Mouse (Mus musculus): ENCODE data around the gene Tmod2. TPM values are rescaled to one million over a fixed set of nuclear protein-coding genes. Genes with fewer than 3 reads are reported as not detected.
"Not testable (repeated sequence)": the region's sequence is repeated elsewhere in the genome, so short reads cannot be mapped to it uniquely, and the experiment has no call there.

The Tmod2 gene
- polyA plus RNA-seq, 1 experiment from 2014 or later, result 17.1 TPM

GRCm38 (mm10) chr9:75545514-75545913 is 65.6 kb downstream of the Tmod2 start:
- H3K9ac ChIP-seq (ENCODE audit: low read length), result no peak overlapping the region
- ATAC-seq (ENCODE audit: insufficient read depth, low FRiP score), result peak; percentile 67; the same call in 1 of the 2 replicates
- no peaks in the 10 kb centered on the region for H3K27me3 ChIP-seq (ENCODE audit: control insufficient read depth, insufficient read depth, low read length)
- WGBS, result 73% methylated on average over 8 of the region's 8 CpGs
- no peak overlapping the region for H3K4me3 ChIP-seq (replicated peaks; ENCODE audit: low read length)
- 0 out of 2 replicates have a peak, but pooled peaks cover 2% of the 10 kb centered on the region for H3K36me3 ChIP-seq (ENCODE audit: control insufficient read depth, insufficient read depth, low read length)
- H3K4me2 ChIP-seq (ENCODE audit: low read depth, low read length), result no peak overlapping the region
- H3K27ac ChIP-seq (ENCODE audit: low read length), result peak overlapping the region; percentile 57
- H3K4me1 ChIP-seq (ENCODE audit: control insufficient read depth, insufficient read depth, low read length), result peaks cover 24% of the 10 kb centered on the region
- no peaks in the 10 kb centered on the region for H3K9me3 ChIP-seq (replicated peaks; ENCODE audit: control insufficient read depth, low read length)

- peak overlapping the region; percentile 75 for H3K27ac ChIP-seq (ENCODE audit: low read length)
- H3K27me3 ChIP-seq (ENCODE audit: control insufficient read depth, insufficient read depth, low read length), result no peaks in the 10 kb centered on the region
- peak; percentile 70 for ATAC-seq (ENCODE audit: insufficient read depth, low FRiP score)
- no peak overlapping the region for H3K4me3 ChIP-seq (replicated peaks; ENCODE audit: low read length)
- H3K36me3 ChIP-seq (ENCODE audit: control insufficient read depth, insufficient read depth, low read length), result no peaks in the 10 kb centered on the region
- peak overlapping the region; percentile 3; the same call in 1 of the 2 replicates for H3K4me2 ChIP-seq (ENCODE audit: low read depth, low read length)
- H3K9ac ChIP-seq (ENCODE audit: low read length), result no peak overlapping the region
- no peaks in the 10 kb centered on the region for H3K9me3 ChIP-seq (replicated peaks; ENCODE audit: control insufficient read depth, low read length)
- WGBS, result 17% methylated on average over 5 of the region's 5 CpGs
- H3K4me1 ChIP-seq (ENCODE audit: control insufficient read depth, insufficient read depth, low read length), result peaks cover 34% of the 10 kb centered on the region
Observed at GRCm38 (mm10) chr9:75541497-75541896, 69.6 kb downstream of the Tmod2 start.

GRCm38 (mm10) chr9:75536422-75536821 is 74.7 kb downstream of the Tmod2 start:
- Histone ChIP-seq H3K36me3 (ENCODE audit: control insufficient read depth, insufficient read depth, low read length) (no peaks in the 10 kb centered on the region), H3K27ac (ENCODE audit: low read length) (peak overlapping the region; percentile 37; the same call in 1 of the 2 replicates), H3K4me1 (ENCODE audit: control insufficient read depth, insufficient read depth, low read length) (peaks cover 16% of the 10 kb centered on the region), H3K4me2 (ENCODE audit: low read depth, low read length) (no peak overlapping the region), H3K4me3 (replicated peaks; ENCODE audit: low read length) (no peak overlapping the region), H3K9ac (ENCODE audit: low read length) (no peak overlapping the region), H3K9me3 (replicated peaks; ENCODE audit: control insufficient read depth, low read length) (0 out of 2 replicates have a peak, but pooled peaks cover 4% of the 10 kb centered on the region), H3K27me3 (ENCODE audit: control insufficient read depth, insufficient read depth, low read length) (no peaks in the 10 kb centered on the region)
- WGBS, result 43% methylated on average over 1 of the region's 1 CpGs
- ATAC-seq (ENCODE audit: insufficient read depth, low FRiP score), result no peak

- Histone ChIP-seq H3K36me3 (ENCODE audit: control insufficient read depth, insufficient read depth, low read length) (no peaks in the 10 kb centered on the region), H3K9me3 (replicated peaks; ENCODE audit: control insufficient read depth, low read length) (0 out of 2 replicates have a peak, but pooled peaks cover 4% of the 10 kb centered on the region), H3K4me1 (ENCODE audit: control insufficient read depth, insufficient read depth, low read length) (peaks cover 8% of the 10 kb centered on the region), H3K4me3 (replicated peaks; ENCODE audit: low read length) (no peak overlapping the region), H3K9ac (ENCODE audit: low read length) (no peak overlapping the region), H3K27ac (ENCODE audit: low read length) (no peak overlapping the region), H3K4me2 (ENCODE audit: low read depth, low read length) (no peak overlapping the region), H3K27me3 (ENCODE audit: control insufficient read depth, insufficient read depth, low read length) (no peaks in the 10 kb centered on the region)
- no peak for ATAC-seq (ENCODE audit: insufficient read depth, low FRiP score)
- 86% methylated on average over 8 of the region's 8 CpGs for WGBS
Observed at GRCm38 (mm10) chr9:75534431-75534962, 76.6 kb downstream of the Tmod2 start.

DNA sequence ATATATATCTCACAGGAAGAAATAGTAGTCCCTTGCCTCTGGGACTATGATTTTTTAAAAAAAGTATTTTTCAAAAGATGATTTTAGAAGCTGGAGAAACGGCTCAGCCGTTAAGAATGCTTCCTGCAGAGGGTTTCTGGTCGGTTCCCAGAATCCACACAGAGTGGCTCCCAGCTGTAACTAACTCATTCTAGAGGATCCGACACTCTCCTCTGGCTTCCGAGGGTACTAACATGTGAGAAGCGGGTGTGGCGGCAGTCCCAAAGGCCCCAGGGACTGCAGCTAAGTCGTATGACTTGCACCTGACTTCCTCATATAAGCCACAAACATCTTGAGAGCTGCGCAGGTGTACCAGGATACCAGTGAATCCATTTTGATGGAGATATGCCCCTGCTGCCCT is 78.1 kb downstream of the Tmod2 start:
- H3K36me3 ChIP-seq (ENCODE audit: control insufficient read depth, insufficient read depth, low read length); H3K4me2 ChIP-seq (ENCODE audit: low read depth, low read length); H3K9ac ChIP-seq (ENCODE audit: low read length); H3K9me3 ChIP-seq (replicated peaks; ENCODE audit: control insufficient read depth, low read length); H3K4me1 ChIP-seq (ENCODE audit: control insufficient read depth, insufficient read depth, low read length); H3K27me3 ChIP-seq (ENCODE audit: control insufficient read depth, insufficient read depth, low read length); H3K27ac ChIP-seq (ENCODE audit: low read length); H3K4me3 ChIP-seq (replicated peaks; ENCODE audit: low read length); ATAC-seq (ENCODE audit: insufficient read depth, low FRiP score): not testable (repeated sequence)
- 77% methylated on average over 8 of the region's 9 CpGs for WGBS

- Histone ChIP-seq H3K4me1 (ENCODE audit: control insufficient read depth, insufficient read depth, low read length) (peaks cover 7% of the 10 kb centered on the region; the same call in 1 of the 2 replicates), H3K27me3 (ENCODE audit: control insufficient read depth, insufficient read depth, low read length) (no peaks in the 10 kb centered on the region), H3K9ac (ENCODE audit: low read length) (no peak overlapping the region), H3K27ac (ENCODE audit: low read length) (no peak overlapping the region), H3K4me2 (ENCODE audit: low read depth, low read length) (no peak overlapping the region), H3K4me3 (replicated peaks; ENCODE audit: low read length) (no peak overlapping the region), H3K36me3 (ENCODE audit: control insufficient read depth, insufficient read depth, low read length) (no peaks in the 10 kb centered on the region), H3K9me3 (replicated peaks; ENCODE audit: control insufficient read depth, low read length) (0 out of 2 replicates have a peak, but pooled peaks cover 4% of the 10 kb centered on the region)
- 86% methylated on average over 7 of the region's 7 CpGs for WGBS
- no peak for ATAC-seq (ENCODE audit: insufficient read depth, low FRiP score)
Observed at GRCm38 (mm10) chr9:75532461-75532860, 78.7 kb downstream of the Tmod2 start.

DNA sequence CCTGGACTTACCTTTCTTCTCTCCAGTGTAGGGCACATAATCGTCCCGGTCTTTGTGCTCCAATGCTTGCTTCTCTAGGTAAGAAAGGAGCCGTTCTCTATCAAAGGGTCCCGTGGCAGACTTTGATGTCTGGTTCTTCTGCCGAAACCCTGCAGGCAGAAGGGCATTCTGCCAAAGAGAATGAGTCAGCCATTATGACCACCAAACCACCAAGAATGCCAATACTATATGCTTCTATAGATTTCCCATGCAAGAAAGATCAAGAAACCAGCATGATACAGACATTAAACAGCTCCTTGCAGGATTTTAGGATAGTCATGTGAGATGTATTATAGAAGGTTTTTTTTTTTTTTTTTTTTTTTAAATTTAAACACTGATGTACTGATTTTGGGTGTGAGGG is 81.8 kb downstream of the Tmod2 start:
- peak overlapping the region; percentile 2; the same call in 1 of the 2 replicates for H3K27ac ChIP-seq (ENCODE audit: low read length)
- no peak overlapping the region for H3K4me3 ChIP-seq (replicated peaks; ENCODE audit: low read length)
- H3K4me2 ChIP-seq (ENCODE audit: low read depth, low read length), result no peak overlapping the region
- no peak overlapping the region for H3K9ac ChIP-seq (ENCODE audit: low read length)
- WGBS, result 76% methylated on average over 5 of the region's 5 CpGs
- peaks cover 4% of the 10 kb centered on the region; the same call in 1 of the 2 replicates for H3K4me1 ChIP-seq (ENCODE audit: control insufficient read depth, insufficient read depth, low read length)
- no peaks in the 10 kb centered on the region for H3K27me3 ChIP-seq (ENCODE audit: control insufficient read depth, insufficient read depth, low read length)
- no peak for ATAC-seq (ENCODE audit: insufficient read depth, low FRiP score)
- H3K9me3 ChIP-seq (replicated peaks; ENCODE audit: control insufficient read depth, low read length), result no peaks in the 10 kb centered on the region
- H3K36me3 ChIP-seq (ENCODE audit: control insufficient read depth, insufficient read depth, low read length), result no peaks in the 10 kb centered on the region

- no peak for ATAC-seq (ENCODE audit: insufficient read depth, low FRiP score)
- Histone ChIP-seq H3K36me3 (ENCODE audit: control insufficient read depth, insufficient read depth, low read length) (no peaks in the 10 kb centered on the region), H3K27ac (ENCODE audit: low read length) (no peak overlapping the region), H3K27me3 (ENCODE audit: control insufficient read depth, insufficient read depth, low read length) (no peaks in the 10 kb centered on the region), H3K4me3 (replicated peaks; ENCODE audit: low read length) (no peak overlapping the region), H3K9me3 (replicated peaks; ENCODE audit: control insufficient read depth, low read length) (no peaks in the 10 kb centered on the region), H3K4me1 (ENCODE audit: control insufficient read depth, insufficient read depth, low read length) (peaks cover 4% of the 10 kb centered on the region; the same call in 1 of the 2 replicates), H3K4me2 (ENCODE audit: low read depth, low read length) (no peak overlapping the region), H3K9ac (ENCODE audit: low read length) (no peak overlapping the region)
- 97% methylated on average over 9 of the region's 9 CpGs for WGBS
Observed at GRCm38 (mm10) chr9:75528096-75528495, 83.0 kb downstream of the Tmod2 start.

DNA sequence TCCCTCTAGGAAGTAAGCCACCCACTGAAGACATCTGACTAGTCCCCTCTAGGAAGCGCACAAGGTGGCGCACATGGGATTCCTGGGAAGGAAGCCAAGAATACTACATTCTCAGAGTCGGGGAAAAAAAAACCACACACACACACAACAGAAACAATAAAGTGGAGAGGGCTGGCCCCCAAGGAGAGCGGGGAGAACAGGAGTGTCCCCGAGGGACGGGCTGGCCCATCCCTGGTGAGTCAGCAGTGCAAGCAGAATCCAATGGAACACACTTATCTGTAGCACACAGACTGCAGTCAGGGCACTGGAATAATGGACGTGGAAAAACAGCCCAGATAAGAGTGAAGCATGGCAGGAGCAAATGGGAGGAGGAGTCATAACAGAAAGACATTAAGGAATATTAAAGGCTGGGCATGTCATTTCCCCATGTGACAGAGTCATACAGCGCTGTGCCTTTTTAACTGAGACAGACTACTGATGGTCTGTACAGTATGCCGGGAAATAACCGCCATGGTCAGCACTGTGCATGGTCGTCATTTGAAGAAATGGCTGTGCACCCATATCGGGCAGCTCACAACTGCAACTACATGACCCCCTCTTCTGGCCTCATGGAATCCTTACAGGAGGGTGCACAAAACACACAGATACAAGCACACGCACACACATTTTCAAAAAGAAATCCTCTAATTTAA is 83.6 kb downstream of the Tmod2 start:
- Histone ChIP-seq H3K9me3 (replicated peaks; ENCODE audit: control insufficient read depth, low read length) (no peaks in the 10 kb centered on the region), H3K27me3 (ENCODE audit: control insufficient read depth, insufficient read depth, low read length) (no peaks in the 10 kb centered on the region), H3K27ac (ENCODE audit: low read length) (peak overlapping the region; percentile 78), H3K4me1 (ENCODE audit: control insufficient read depth, insufficient read depth, low read length) (peaks cover 4% of the 10 kb centered on the region; the same call in 1 of the 2 replicates), H3K4me2 (ENCODE audit: low read depth, low read length) (no peak overlapping the region), H3K4me3 (replicated peaks; ENCODE audit: low read length) (no peak overlapping the region), H3K36me3 (ENCODE audit: control insufficient read depth, insufficient read depth, low read length) (no peaks in the 10 kb centered on the region), H3K9ac (ENCODE audit: low read length) (no peak overlapping the region)
- peak; percentile 94 for ATAC-seq (ENCODE audit: insufficient read depth, low FRiP score)
- WGBS, result 65% methylated on average over 13 of the region's 13 CpGs

Data from stomach, embryonic 16.5 days (tissue).